ENCODE assay signal across 28 mouse cellular contexts in genomic region chr9:54633401-54633800, GRCm38 (mm10). TPM values are rescaled to one million over a fixed set of nuclear protein-coding genes. Genes with fewer than 3 reads are reported as not detected.
A peak's percentile ranks its signal among the peaks of the same experiment; 100 is the strongest.
DNase-seq lines count a peak whose midpoint lies in the region; ATAC-seq and TF ChIP-seq lines count a peak whose summit lies in the region.
"Had no signal": no experiment of that assay in that cellular context is flagged by ENCODE, and none has a peak within 500 bp of the region (broad histone marks: within the 10 kb centered on the region; RNA-seq: fewer than 3 reads in every experiment).

No protein-coding gene starts in this region.

- 74% methylated on average over 2 of the region's 2 CpGs for WGBS in heart, embryonic 12.5 days
- 84% methylated on average over 2 of the region's 2 CpGs for WGBS in heart, embryonic 10.5 days
- WGBS in heart, embryonic 15.5 days = 77% methylated on average over 2 of the region's 2 CpGs
- WGBS in heart, adult 2 months = 77% methylated on average over 2 of the region's 2 CpGs
- 65% methylated on average over 2 of the region's 2 CpGs for WGBS in lung, embryonic 14.5 days

- no peaks in the 10 kb centered on the region for H3K79me2 ChIP-seq in heart, adult 2 months (replicated peaks; ENCODE audit: control insufficient read depth, insufficient read depth, low read length)

- no peaks in the 10 kb centered on the region for H3K27me3 ChIP-seq in heart, embryonic 12.5 days (replicated peaks)
- no peaks in the 10 kb centered on the region for H3K27me3 ChIP-seq in heart, embryonic 10.5 days (ENCODE audit: insufficient read depth, poor library complexity, severe bottlenecking)
- H3K27me3 ChIP-seq in heart, embryonic 15.5 days = no peaks in the 10 kb centered on the region
- no peaks in the 10 kb centered on the region for H3K27me3 ChIP-seq in heart, adult 2 months (ENCODE audit: control insufficient read depth, insufficient read depth, low read length)
- H3K27me3 ChIP-seq in lung, embryonic 14.5 days (ENCODE audit: insufficient read depth, low read length) = no peaks in the 10 kb centered on the region
- H3K27me3 ChIP-seq: embryonic facial prominence, embryonic 13.5 days; forebrain, embryonic 13.5 days; Patski had no signal

- no peaks in the 10 kb centered on the region for H3K9me3 ChIP-seq in heart, embryonic 12.5 days (replicated peaks)
- H3K9me3 ChIP-seq in heart, embryonic 10.5 days = no peaks in the 10 kb centered on the region
- H3K9me3 ChIP-seq in heart, embryonic 15.5 days (replicated peaks) = no peaks in the 10 kb centered on the region
- no peaks in the 10 kb centered on the region for H3K9me3 ChIP-seq in lung, embryonic 14.5 days (ENCODE audit: low read depth, low read length)
- H3K9me3 ChIP-seq: embryonic facial prominence, embryonic 13.5 days; forebrain, embryonic 10.5 days; forebrain, embryonic 13.5 days had no signal

- peaks cover 8% of the 10 kb centered on the region for H3K4me1 ChIP-seq in heart, embryonic 12.5 days (replicated peaks)
- peaks cover 20% of the 10 kb centered on the region for H3K4me1 ChIP-seq in heart, embryonic 10.5 days
- H3K4me1 ChIP-seq in heart, embryonic 15.5 days (replicated peaks) = peaks cover 8% of the 10 kb centered on the region
- H3K4me1 ChIP-seq in heart, adult 2 months (ENCODE audit: control insufficient read depth, insufficient read depth, low read length) = no peaks in the 10 kb centered on the region
- no peaks in the 10 kb centered on the region for H3K4me1 ChIP-seq in lung, embryonic 14.5 days (ENCODE audit: insufficient read depth)
- H3K4me1 ChIP-seq: forebrain, embryonic 10.5 days; forebrain, embryonic 13.5 days had no signal

- intact Hi-C loops in heart, adult 2 months (cut with DNase I) = no loop called here

- no peak for TF ChIP-seq CTCF in heart, adult 2 months (IDR thresholded peaks at IDR 0.05)
- TF ChIP-seq CTCF in lung, embryonic 14.5 days (IDR thresholded peaks at IDR 0.05; ENCODE audit: low read depth) = no peak

- no peak overlapping the region for H3K9ac ChIP-seq in heart, embryonic 12.5 days
- no peak overlapping the region for H3K9ac ChIP-seq in heart, embryonic 15.5 days
- no peak overlapping the region for H3K9ac ChIP-seq in heart, adult 2 months (ENCODE audit: low read depth, low read length)
- H3K9ac ChIP-seq in lung, embryonic 14.5 days = no peak overlapping the region
- H3K9ac ChIP-seq: embryonic facial prominence, embryonic 13.5 days; forebrain, embryonic 13.5 days; hindbrain, embryonic 14.5 days had no signal

- H3K27ac ChIP-seq in heart, embryonic 12.5 days (ENCODE audit: poor library complexity, severe bottlenecking) = no peak overlapping the region
- H3K27ac ChIP-seq in heart, embryonic 10.5 days = no peak overlapping the region
- H3K27ac ChIP-seq in heart, embryonic 15.5 days = no peak overlapping the region
- H3K27ac ChIP-seq in heart, adult 2 months = no peak overlapping the region
- H3K27ac ChIP-seq in lung, embryonic 14.5 days (ENCODE audit: low read depth) = no peak overlapping the region
- H3K27ac ChIP-seq: embryonic facial prominence, embryonic 13.5 days; forebrain, embryonic 10.5 days; forebrain, embryonic 13.5 days; hindbrain, embryonic 14.5 days; hindbrain, postnatal 0 days had no signal

- TF ChIP-seq POLR2A in heart, adult 2 months (IDR thresholded peaks at IDR 0.05; ENCODE audit: insufficient read depth, low read depth, low read length) = no peak

- H3K36me3 ChIP-seq in heart, embryonic 12.5 days = no peaks in the 10 kb centered on the region
- H3K36me3 ChIP-seq in heart, embryonic 10.5 days = no peaks in the 10 kb centered on the region
- H3K36me3 ChIP-seq in heart, embryonic 15.5 days = no peaks in the 10 kb centered on the region
- no peaks in the 10 kb centered on the region for H3K36me3 ChIP-seq in heart, adult 2 months (ENCODE audit: control insufficient read depth, insufficient read depth, low read length)
- H3K36me3 ChIP-seq in lung, embryonic 14.5 days (ENCODE audit: insufficient read depth) = no peaks in the 10 kb centered on the region
- H3K36me3 ChIP-seq: embryonic facial prominence, embryonic 13.5 days; forebrain, embryonic 10.5 days had no signal

- no peak overlapping the region for H3K4me3 ChIP-seq in heart, embryonic 12.5 days
- no peak overlapping the region for H3K4me3 ChIP-seq in heart, embryonic 10.5 days
- no peak overlapping the region for H3K4me3 ChIP-seq in heart, embryonic 15.5 days
- H3K4me3 ChIP-seq in heart, adult 2 months = no peak overlapping the region
- no peak overlapping the region for H3K4me3 ChIP-seq in lung, embryonic 14.5 days (ENCODE audit: low read depth, low read length)
- H3K4me3 ChIP-seq: embryonic facial prominence, embryonic 13.5 days; forebrain, embryonic 10.5 days; forebrain, embryonic 13.5 days had no signal

- ATAC-seq in heart, embryonic 12.5 days (ENCODE audit: insufficient number of reproducible peaks, low FRiP score) = no peak
- no peak for ATAC-seq in heart, embryonic 15.5 days (replicated peaks; ENCODE audit: insufficient number of reproducible peaks, insufficient read depth, low FRiP score, low read depth)
- ATAC-seq in lung, embryonic 14.5 days (ENCODE audit: insufficient read depth) = no peak
- no peak for ATAC-seq in granulocyte monocyte progenitor cell, adult 5-6 weeks (replicated peaks; ENCODE audit: poor library complexity, severe bottlenecking)
- ATAC-seq: forebrain, embryonic 13.5 days; forebrain, embryonic 16.5 days; hindbrain, postnatal 0 days; inflammation-experienced regulatory T-cells, adult 6 months; intestine, embryonic 16.5 days; Patski had no signal

- TF ChIP-seq EP300 in heart, adult 2 months (IDR thresholded peaks at IDR 0.05; ENCODE audit: insufficient read depth, low read depth, low read length) = no peak

- H3K4me2 ChIP-seq in heart, embryonic 12.5 days = peak overlapping the region; percentile 60
- H3K4me2 ChIP-seq in heart, embryonic 15.5 days = peak overlapping the region; percentile 42; the same call in 1 of the 2 replicates
- H3K4me2 ChIP-seq in lung, embryonic 14.5 days = no peak overlapping the region
- H3K4me2 ChIP-seq: embryonic facial prominence, embryonic 13.5 days; forebrain, embryonic 13.5 days; hindbrain, embryonic 14.5 days had no signal

- DNase-seq in heart, embryonic 10.5 days (ENCODE audit: low spot score) = no peak
- DNase-seq in heart, adult 2 months = no peak
- DNase-seq in lung, embryonic 14.5 days = peak; percentile 7
- DNase-seq in lung, adult 18-20 months = no peak
- DNase-seq in NIH3T3 (ENCODE audit: low read depth) = peak; percentile 59
- DNase-seq: adrenal gland, postnatal 14 days; cerebellum, adult 11 months; cerebellum, adult 2 months; cerebellum, adult 9-11 months; cerebellum, postnatal 25 days; gastrocnemius, postnatal 10 days; gastrocnemius, postnatal 36 days; heart, postnatal 4 days; kidney, adult 18-20 months; kidney, adult 9 months had no signal

RNA-seq across cellular contexts. Expression of gene Acsbg1, which starts 28.3 kb away (rescaled TPM):
- polyA plus RNA-seq in heart, embryonic 12.5 days (2016; fragmentation: Nextera tagmentation; extraction: Ambion mirVana) = 0.20 TPM in 1 of 2 replicates, not detected in the other
- polyA plus RNA-seq in heart, embryonic 10.5 days (2016; fragmentation: Nextera tagmentation; extraction: Ambion mirVana) = 0.27 and 0.48 TPM in 2 replicates
- polyA plus RNA-seq in heart, embryonic 15.5 days (2015; fragmentation: Nextera tagmentation; extraction: Ambion mirVana) = 0.32 TPM in 1 of 2 replicates, not detected in the other
- total RNA-seq in heart, adult 2 months (2021) = under 1 TPM; 0.30 to 0.31 TPM
- polyA plus RNA-seq in heart, adult 2 months (2012; rRNA removed) = 0.70 and 0.85 TPM in 2 replicates
- polyA plus RNA-seq in lung, embryonic 14.5 days (2014; fragmentation: Nextera tagmentation; extraction: Ambion mirVana) = 0.31 and 0.32 TPM in 2 replicates
- not detected in 2 replicates for total RNA-seq in granulocyte monocyte progenitor cell, adult 5-6 weeks (2014; fragmentation: Nextera tagmentation)
- not detected in 2 replicates for total RNA-seq in granulocyte monocyte progenitor cell, adult 5-6 weeks (2017)
- total RNA-seq: common myeloid progenitor, adult 5-6 weeks had no signal

RNA-seq across cellular contexts. Expression of gene Idh3a, which starts 47.3 kb away (rescaled TPM):
- polyA plus RNA-seq in heart, embryonic 12.5 days (2016; fragmentation: Nextera tagmentation; extraction: Ambion mirVana) = 457 and 462 TPM in 2 replicates
- 348 and 488 TPM in 2 replicates for polyA plus RNA-seq in heart, embryonic 10.5 days (2016; fragmentation: Nextera tagmentation; extraction: Ambion mirVana)
- 393 and 522 TPM in 2 replicates for polyA plus RNA-seq in heart, embryonic 15.5 days (2015; fragmentation: Nextera tagmentation; extraction: Ambion mirVana)
- 100 to 1,000 TPM; 507 to 582 TPM for total RNA-seq in heart, adult 2 months (2021)
- 367 and 618 TPM in 2 replicates for polyA plus RNA-seq in heart, adult 2 months (2012; rRNA removed)
- polyA plus RNA-seq in lung, embryonic 14.5 days (2014; fragmentation: Nextera tagmentation; extraction: Ambion mirVana) = 106 and 112 TPM in 2 replicates
- 100 and 111 TPM in 2 replicates for total RNA-seq in granulocyte monocyte progenitor cell, adult 5-6 weeks (2014; fragmentation: Nextera tagmentation)
- 83.9 and 89.1 TPM in 2 replicates for total RNA-seq in granulocyte monocyte progenitor cell, adult 5-6 weeks (2017)

Comparison
In these comparisons a context has a peak if more than half of its experiments do, and no peak if none do; other contexts are left out.
1. DNase-seq: peak in lung, embryonic 14.5 days (single experiment) and NIH3T3 (single experiment); none in heart, embryonic 10.5 days (single experiment), heart, adult 2 months (0 of 2) and lung, adult 18-20 months (0 of 2).